Mouse (Mus musculus) heart, embryonic 14.5 days (tissue): ENCODE results near the gene Olfr279. TPM values are rescaled to one million over a fixed set of nuclear protein-coding genes. Genes with fewer than 3 reads are reported as not detected.

Source experiments
- ATAC-seq: fragments of 200-750 bp; cut with Nextera tagmentation; 2 replicates; pipeline ENCODE4 v1.8.0; 2017; ENCODE audit warnings: low read depth, moderate TSS enrichment; ENCODE audit not compliant: insufficient number of reproducible peaks, insufficient read depth, low FRiP score
- H3K27ac ChIP-seq, 2 experiments: fragments of 200-500 bp in 1 of 2; fragments of 300-500 bp in 1 of 2; sonication (generic) in 1 of 2; replicated peaks in 1 of 2; 2 replicates each; pipeline ENCODE4 v1.5.1; 2012 to 2014; ENCODE audit warnings: low read depth in 2 of 2, low read length in 2 of 2, control low read depth in 1 of 2, mild to moderate bottlenecking in 1 of 2, mixed read lengths in 1 of 2; ENCODE audit not compliant: control insufficient read depth in 1 of 2, insufficient read depth in 1 of 2
- H3K27me3 ChIP-seq: fragments of 300-500 bp; sonication (generic); 2 replicates; pipeline ENCODE4 v1.6.1; 2014; ENCODE audit warnings: mild to moderate bottlenecking, low read length, control low read depth; ENCODE audit not compliant: control insufficient read depth, insufficient read depth
- H3K36me3 ChIP-seq: fragments of 300-500 bp; sonication (generic); 2 replicates; pipeline ENCODE4 v1.6.1; 2014; ENCODE audit warnings: mild to moderate bottlenecking, control low read depth, low read length, mixed read lengths; ENCODE audit not compliant: control insufficient read depth, insufficient read depth
- H3K4me1 ChIP-seq, 2 experiments: fragments of 200-500 bp in 1 of 2; fragments of 300-500 bp in 1 of 2; sonication (generic) in 1 of 2; 2 replicates each; pipeline ENCODE4 v1.6.1; 2012 to 2014; ENCODE audit warnings: low read length in 2 of 2, control low read depth in 1 of 2, mixed read lengths in 1 of 2; ENCODE audit not compliant: control insufficient read depth in 2 of 2, insufficient read depth in 2 of 2
- H3K4me2 ChIP-seq: fragments of 300-500 bp; sonication (generic); 2 replicates; pipeline ENCODE4 v1.6.1; 2014; ENCODE audit warnings: mild to moderate bottlenecking, low read length
- H3K4me3 ChIP-seq, 2 experiments: fragments of 200-500 bp in 1 of 2; fragments of 300-500 bp in 1 of 2; sonication (generic) in 1 of 2; 2 replicates each; pipeline ENCODE4 v1.5.1; 2012 to 2014; ENCODE audit warnings: low read length in 2 of 2, mild to moderate bottlenecking in 2 of 2, control low read depth in 1 of 2, low read depth in 1 of 2, moderate library complexity in 1 of 2; ENCODE audit not compliant: control insufficient read depth in 1 of 2, insufficient read depth in 1 of 2
- H3K9ac ChIP-seq: fragments of 300-500 bp; sonication (generic); 2 replicates; pipeline ENCODE4 v1.6.1; 2014; ENCODE audit warnings: mild to moderate bottlenecking, low read length
- H3K9me3 ChIP-seq: fragments of 300-500 bp; sonication (generic); 2 replicates; pipeline ENCODE4 v1.6.1; 2016; ENCODE audit warnings: low read length, control low read depth; ENCODE audit not compliant: control insufficient read depth
- WGBS: fragments of 180-500 bp; shearing (Covaris S2); extraction: QIAGEN DNeasy Blood & Tissue Kit; methylation state at CpG from one replicate; pipeline ENCODE4 v1.1.7; 2014; 5-methylcytosine and 5-hydroxymethylcytosine counted together
- polyA plus RNA-seq: library from polyadenylated mRNA; unstranded; fragments of >200 nt; fragmentation: Nextera tagmentation; extraction: Ambion mirVana; gene quantifications from 2 replicates; pipeline ENCODE4 v1.2.1, GENCODE M21; 2014

Gene Olfr279
- polyA plus RNA-seq = not detected in 2 replicates

GRCm38 (mm10) chr15:98492102-98492501 is at the start of gene Olfr279:
Gene Olfr279 (plus strand): TSS chr15:98492402.
- H3K9ac ChIP-seq = no peak within 1 kb of the TSS
- H3K4me3 ChIP-seq = no peak within 1 kb of the TSS
- no peaks in the 10 kb centered on the region for H3K36me3 ChIP-seq
- no peak for ATAC-seq
- H3K4me1 ChIP-seq = no peaks in the 10 kb centered on the region
- no peak within 1 kb of the TSS for H3K4me2 ChIP-seq
- H3K27ac ChIP-seq = no peak within 1 kb of the TSS
- WGBS = 44% methylated on average over 4 of the region's 4 CpGs
- no peaks in the 10 kb centered on the region for H3K9me3 ChIP-seq
- no peaks in the 10 kb centered on the region for H3K27me3 ChIP-seq

DNA sequence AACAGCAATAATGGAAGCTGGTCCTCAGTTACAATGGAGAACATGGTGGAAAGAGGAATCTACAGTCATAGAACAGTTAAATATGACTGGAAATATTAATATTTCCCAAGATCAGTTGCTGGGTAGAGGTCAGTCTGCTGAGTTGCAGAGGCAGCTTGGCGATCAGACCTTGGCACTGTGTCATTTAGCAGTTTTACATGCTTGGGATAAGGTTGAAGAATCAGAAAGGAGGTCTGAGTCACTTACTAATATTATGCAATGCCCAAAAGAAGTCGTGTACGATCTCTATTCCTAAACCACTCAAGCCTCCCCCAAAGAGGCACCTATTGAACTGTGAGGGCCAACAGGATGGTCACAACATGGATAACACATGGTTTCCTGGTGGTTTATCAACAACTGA is 47.6 kb upstream of the Olfr279 start:
- no peaks in the 10 kb centered on the region for H3K36me3 ChIP-seq
- no peaks in the 10 kb centered on the region for H3K9me3 ChIP-seq
- 57% methylated on average over 3 of the region's 3 CpGs for WGBS
- H3K27me3 ChIP-seq = no peaks in the 10 kb centered on the region
- H3K4me1 ChIP-seq = no peaks in the 10 kb centered on the region
- H3K9ac ChIP-seq = no peak overlapping the region
- no peak overlapping the region for H3K4me2 ChIP-seq
- no peak overlapping the region for H3K27ac ChIP-seq
- ATAC-seq = no peak
- no peak overlapping the region for H3K4me3 ChIP-seq

DNA sequence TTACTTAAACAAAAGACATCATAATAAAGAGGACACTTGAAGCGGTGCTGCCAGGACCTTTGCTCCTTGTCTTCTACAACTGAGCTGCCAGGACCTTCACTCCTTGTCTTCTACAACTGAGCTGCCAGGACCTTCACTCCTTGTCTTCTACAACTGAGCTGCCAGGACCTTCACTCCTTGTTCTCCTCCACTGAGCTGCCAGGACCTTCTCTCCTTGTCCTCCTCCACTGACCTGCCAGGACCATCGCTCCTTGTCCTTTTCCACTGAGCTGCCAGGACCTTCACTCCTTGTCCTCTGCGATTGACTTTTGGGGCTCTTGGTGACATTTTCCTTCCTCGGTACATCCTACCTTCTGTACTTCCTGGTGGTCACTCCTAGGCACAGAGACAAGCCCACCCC is 43.7 kb upstream of the Olfr279 start:
- H3K4me3 ChIP-seq = no peak overlapping the region
- no peak overlapping the region for H3K9ac ChIP-seq
- no peak overlapping the region for H3K27ac ChIP-seq
- H3K9me3 ChIP-seq = no peaks in the 10 kb centered on the region
- 57% methylated on average over 4 of the region's 4 CpGs for WGBS
- H3K4me2 ChIP-seq = no peak overlapping the region
- H3K36me3 ChIP-seq = no peaks in the 10 kb centered on the region
- H3K4me1 ChIP-seq = no peaks in the 10 kb centered on the region
- ATAC-seq = no peak
- no peaks in the 10 kb centered on the region for H3K27me3 ChIP-seq

DNA sequence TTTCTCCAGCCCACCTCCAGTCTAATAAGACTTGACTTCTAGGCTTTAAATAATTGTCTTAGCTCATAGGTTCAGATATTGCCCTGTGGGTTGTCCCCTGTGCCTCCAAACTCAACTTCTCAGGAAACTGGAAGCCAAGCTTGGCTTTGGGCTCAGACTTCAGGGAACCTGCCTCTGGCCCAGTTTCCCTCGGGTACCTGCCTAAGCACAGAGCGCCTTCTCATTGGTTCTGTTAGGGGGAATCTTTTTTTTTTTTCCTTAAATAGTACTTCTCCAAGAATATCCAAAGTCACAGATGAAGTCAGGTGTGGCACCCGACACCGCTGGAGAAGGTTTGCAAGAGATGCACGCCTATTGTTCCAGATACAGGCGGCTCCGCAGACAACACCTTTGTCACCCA is 39.9 kb upstream of the Olfr279 start, which contains the start of gene Olfr281:
Olfr281 (plus strand) TSS at position 301 of the 400 bp plus-strand sequence.
- Histone ChIP-seq H3K9ac (no peak within 1 kb of the TSS), H3K4me2 (no peak within 1 kb of the TSS), H3K27ac (no peak within 1 kb of the TSS), H3K27me3 (no peaks in the 10 kb centered on the region), H3K4me1 (no peaks in the 10 kb centered on the region), H3K36me3 (no peaks in the 10 kb centered on the region), H3K4me3 (no peak within 1 kb of the TSS), H3K9me3 (no peaks in the 10 kb centered on the region)
- no peak for ATAC-seq
- 86% methylated on average over 7 of the region's 7 CpGs for WGBS

DNA sequence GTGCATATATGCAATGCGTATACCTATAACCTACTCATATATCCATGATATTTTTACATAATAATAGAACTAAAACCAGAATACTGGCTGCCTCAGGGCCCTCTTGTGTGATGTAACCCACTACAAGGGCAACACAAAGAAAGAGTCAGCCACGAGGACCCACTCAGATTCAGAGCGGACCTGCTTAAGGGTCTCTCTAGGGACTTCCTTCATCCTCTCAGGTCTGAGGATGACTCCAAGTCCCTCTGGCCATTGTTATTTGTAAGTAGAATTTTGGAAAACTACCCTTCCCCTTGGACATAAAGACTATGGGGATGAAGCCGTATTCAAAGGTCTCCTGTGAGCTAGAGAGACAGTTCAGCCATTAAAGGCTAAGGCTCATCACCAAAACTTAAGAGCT is 22.6 kb upstream of the Olfr279 start, which contains the start of gene OR5BS1P:
OR5BS1P (plus strand) TSS at position 301 of the 400 bp plus-strand sequence.
- 0 out of 2 replicates have a peak, but pooled peaks cover 3% of the 10 kb centered on the region for H3K9me3 ChIP-seq
- 82% methylated on average over 4 of the region's 4 CpGs for WGBS

GRCm38 (mm10) chr15:98471539-98471938 is 20.7 kb upstream of the Olfr279 start:
- no peak overlapping the region for H3K4me3 ChIP-seq
- no peaks in the 10 kb centered on the region for H3K4me1 ChIP-seq
- WGBS = 87% methylated on average over 13 of the region's 13 CpGs
- H3K9ac ChIP-seq = no peak overlapping the region
- H3K9me3 ChIP-seq = 0 out of 2 replicates have a peak, but pooled peaks cover 3% of the 10 kb centered on the region
- H3K27ac ChIP-seq = no peak overlapping the region
- no peak overlapping the region for H3K4me2 ChIP-seq
- no peak for ATAC-seq
- H3K27me3 ChIP-seq = no peaks in the 10 kb centered on the region
- no peaks in the 10 kb centered on the region for H3K36me3 ChIP-seq

More for the DNA sequence above, 22.6 kb upstream of the Olfr279 start, which contains the start of gene OR5BS1P:
- Histone ChIP-seq H3K9ac (no peak within 1 kb of the TSS), H3K4me1 (no peaks in the 10 kb centered on the region), H3K4me3 (no peak within 1 kb of the TSS), H3K4me2 (no peak within 1 kb of the TSS), H3K36me3 (no peaks in the 10 kb centered on the region), H3K27ac (no peak within 1 kb of the TSS), H3K27me3 (no peaks in the 10 kb centered on the region)
- ATAC-seq = no peak

GRCm38 (mm10) chr15:98474958-98475357 is 17.2 kb upstream of the Olfr279 start:
- Histone ChIP-seq H3K27me3 (no peaks in the 10 kb centered on the region), H3K9me3 (no peaks in the 10 kb centered on the region), H3K9ac (no peak overlapping the region), H3K36me3 (no peaks in the 10 kb centered on the region), H3K27ac (no peak overlapping the region), H3K4me3 (no peak overlapping the region), H3K4me1 (no peaks in the 10 kb centered on the region), H3K4me2 (no peak overlapping the region)
- WGBS = 69% methylated on average over 10 of the region's 10 CpGs
- no peak for ATAC-seq

DNA sequence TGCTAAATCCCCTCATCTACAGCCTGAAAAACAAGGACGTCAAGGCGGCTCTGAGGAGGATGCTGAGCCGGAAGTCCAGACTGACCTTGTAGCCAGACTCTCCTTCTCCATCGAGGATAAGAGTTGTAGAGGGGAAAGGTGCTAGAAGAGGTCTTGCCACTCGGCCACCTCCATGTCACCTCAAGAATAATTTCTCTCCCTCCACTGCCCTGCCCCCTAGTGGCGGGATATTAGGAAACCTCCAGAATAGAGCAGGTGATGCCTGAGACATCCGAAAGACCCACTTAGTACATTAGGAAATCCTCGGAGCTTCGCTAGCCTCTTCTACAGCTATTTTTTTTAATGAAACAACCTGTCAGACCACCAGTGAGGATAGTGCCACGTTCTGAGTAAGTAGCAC is 16.8 kb upstream of the Olfr279 start:
- Histone ChIP-seq H3K9me3 (no peaks in the 10 kb centered on the region), H3K36me3 (no peaks in the 10 kb centered on the region), H3K27me3 (no peaks in the 10 kb centered on the region), H3K4me2 (no peak overlapping the region), H3K4me3 (no peak overlapping the region), H3K27ac (no peak overlapping the region), H3K9ac (no peak overlapping the region), H3K4me1 (no peaks in the 10 kb centered on the region)
- no peak for ATAC-seq
- 47% methylated on average over 10 of the region's 10 CpGs for WGBS
